Mouse (Mus musculus): ENCODE data around the gene Tsc22d2. TPM values are rescaled to one million over a fixed set of nuclear protein-coding genes. Genes with fewer than 3 reads are reported as not detected.

Gene Tsc22d2
- polyA plus RNA-seq, 1 experiment from 2014 or later = 17.6 TPM

- 28% methylated on average over 5 of the region's 5 CpGs for WGBS
- no peaks in the 10 kb centered on the region for H3K36me3 ChIP-seq (ENCODE audit: insufficient read depth)
- no peak overlapping the region for H3K9ac ChIP-seq
- no peaks in the 10 kb centered on the region for H3K27me3 ChIP-seq (ENCODE audit: insufficient read depth, low read length)
- 0 out of 2 replicates have a peak, but pooled peaks cover 2% of the 10 kb centered on the region for H3K4me1 ChIP-seq (ENCODE audit: insufficient read depth)
- H3K9me3 ChIP-seq (ENCODE audit: low read depth, low read length) = no peaks in the 10 kb centered on the region
- H3K27ac ChIP-seq (ENCODE audit: low read depth) = no peak overlapping the region
- no peak overlapping the region for H3K4me2 ChIP-seq
- no peak for ATAC-seq (ENCODE audit: insufficient read depth)
- no peak for TF ChIP-seq CTCF (IDR thresholded peaks at IDR 0.05; ENCODE audit: low read depth)
- peak; percentile 51 for DNase-seq
- no peak overlapping the region for H3K4me3 ChIP-seq (ENCODE audit: low read depth, low read length)
Observed at GRCm38 (mm10) chr3:58377589-58378134, 36.9 kb upstream of the Tsc22d2 start.

GRCm38 (mm10) chr3:58382676-58383075 is 31.8 kb upstream of the Tsc22d2 start:
- ATAC-seq (ENCODE audit: insufficient read depth) (no peak), DNase-seq (no peak)
- Histone ChIP-seq H3K4me2 (no peak overlapping the region), H3K4me1 (ENCODE audit: insufficient read depth) (no peaks in the 10 kb centered on the region), H3K27ac (ENCODE audit: low read depth) (no peak overlapping the region), H3K27me3 (ENCODE audit: insufficient read depth, low read length) (no peaks in the 10 kb centered on the region), H3K4me3 (ENCODE audit: low read depth, low read length) (no peak overlapping the region), H3K9me3 (ENCODE audit: low read depth, low read length) (no peaks in the 10 kb centered on the region), H3K9ac (no peak overlapping the region), H3K36me3 (ENCODE audit: insufficient read depth) (no peaks in the 10 kb centered on the region)
- 91% methylated on average over 1 of the region's 1 CpGs for WGBS
- no peak for TF ChIP-seq CTCF (IDR thresholded peaks at IDR 0.05; ENCODE audit: low read depth)

GRCm38 (mm10) chr3:58385060-58385459 is 29.5 kb upstream of the Tsc22d2 start:
- no peaks in the 10 kb centered on the region for H3K4me1 ChIP-seq (ENCODE audit: insufficient read depth)
- no peak overlapping the region for H3K27ac ChIP-seq (ENCODE audit: low read depth)
- no peak for DNase-seq
- H3K4me3 ChIP-seq (ENCODE audit: low read depth, low read length) = no peak overlapping the region
- ATAC-seq (ENCODE audit: insufficient read depth) = no peak
- no peaks in the 10 kb centered on the region for H3K9me3 ChIP-seq (ENCODE audit: low read depth, low read length)
- H3K27me3 ChIP-seq (ENCODE audit: insufficient read depth, low read length) = no peaks in the 10 kb centered on the region
- WGBS = 18% methylated on average over 1 of the region's 1 CpGs
- no peak overlapping the region for H3K4me2 ChIP-seq
- no peak overlapping the region for H3K9ac ChIP-seq
- TF ChIP-seq CTCF (IDR thresholded peaks at IDR 0.05; ENCODE audit: low read depth) = no peak
- no peaks in the 10 kb centered on the region for H3K36me3 ChIP-seq (ENCODE audit: insufficient read depth)

- no peak overlapping the region for H3K9ac ChIP-seq
- no peaks in the 10 kb centered on the region for H3K9me3 ChIP-seq (ENCODE audit: low read depth, low read length)
- no peaks in the 10 kb centered on the region for H3K27me3 ChIP-seq (ENCODE audit: insufficient read depth, low read length)
- no peaks in the 10 kb centered on the region for H3K36me3 ChIP-seq (ENCODE audit: insufficient read depth)
- H3K4me3 ChIP-seq (ENCODE audit: low read depth, low read length) = no peak overlapping the region
- no peaks in the 10 kb centered on the region for H3K4me1 ChIP-seq (ENCODE audit: insufficient read depth)
- TF ChIP-seq CTCF (IDR thresholded peaks at IDR 0.05; ENCODE audit: low read depth) = no peak
- H3K27ac ChIP-seq (ENCODE audit: low read depth) = no peak overlapping the region
- H3K4me2 ChIP-seq = no peak overlapping the region
- no peak for ATAC-seq (ENCODE audit: insufficient read depth)
- 76% methylated on average over 4 of the region's 4 CpGs for WGBS
- DNase-seq = no peak
Observed at GRCm38 (mm10) chr3:58388731-58389130, 25.8 kb upstream of the Tsc22d2 start.

GRCm38 (mm10) chr3:58398541-58398940 is 16.0 kb upstream of the Tsc22d2 start:
- H3K9me3 ChIP-seq (ENCODE audit: low read depth, low read length) = no peaks in the 10 kb centered on the region
- WGBS = 74% methylated on average over 5 of the region's 5 CpGs
- TF ChIP-seq CTCF (IDR thresholded peaks at IDR 0.05; ENCODE audit: low read depth) = no peak
- no peaks in the 10 kb centered on the region for H3K36me3 ChIP-seq (ENCODE audit: insufficient read depth)
- no peaks in the 10 kb centered on the region for H3K27me3 ChIP-seq (ENCODE audit: insufficient read depth, low read length)
- H3K4me1 ChIP-seq (ENCODE audit: insufficient read depth) = no peaks in the 10 kb centered on the region
- ATAC-seq (ENCODE audit: insufficient read depth) (no peak), DNase-seq (no peak)
- no peak overlapping the region for H3K27ac ChIP-seq (ENCODE audit: low read depth)
- H3K4me3 ChIP-seq (ENCODE audit: low read depth, low read length) = no peak overlapping the region
- H3K4me2 ChIP-seq = no peak overlapping the region
- H3K9ac ChIP-seq = no peak overlapping the region

GRCm38 (mm10) chr3:58399931-58400330 is 14.6 kb upstream of the Tsc22d2 start:
- Histone ChIP-seq H3K9ac (no peak overlapping the region), H3K27ac (ENCODE audit: low read depth) (no peak overlapping the region), H3K4me3 (ENCODE audit: low read depth, low read length) (no peak overlapping the region), H3K36me3 (ENCODE audit: insufficient read depth) (no peaks in the 10 kb centered on the region), H3K4me1 (ENCODE audit: insufficient read depth) (no peaks in the 10 kb centered on the region), H3K27me3 (ENCODE audit: insufficient read depth, low read length) (no peaks in the 10 kb centered on the region), H3K9me3 (ENCODE audit: low read depth, low read length) (no peaks in the 10 kb centered on the region), H3K4me2 (no peak overlapping the region)
- DNase-seq (no peak), ATAC-seq (ENCODE audit: insufficient read depth) (no peak)
- no peak for TF ChIP-seq CTCF (IDR thresholded peaks at IDR 0.05; ENCODE audit: low read depth)
- 49% methylated on average over 3 of the region's 3 CpGs for WGBS

- H3K4me2 ChIP-seq = no peak overlapping the region
- no peaks in the 10 kb centered on the region for H3K9me3 ChIP-seq (ENCODE audit: low read depth, low read length)
- ATAC-seq (ENCODE audit: insufficient read depth) (no peak), DNase-seq (no peak)
- no peaks in the 10 kb centered on the region for H3K4me1 ChIP-seq (ENCODE audit: insufficient read depth)
- H3K4me3 ChIP-seq (ENCODE audit: low read depth, low read length) = no peak overlapping the region
- TF ChIP-seq CTCF (IDR thresholded peaks at IDR 0.05; ENCODE audit: low read depth) = no peak
- H3K27ac ChIP-seq (ENCODE audit: low read depth) = no peak overlapping the region
- H3K36me3 ChIP-seq (ENCODE audit: insufficient read depth) = peaks cover under 1% of the 10 kb centered on the region; the same call in 1 of the 2 replicates
- no peaks in the 10 kb centered on the region for H3K27me3 ChIP-seq (ENCODE audit: insufficient read depth, low read length)
- no peak overlapping the region for H3K9ac ChIP-seq
Observed at GRCm38 (mm10) chr3:58411669-58412068, 2.8 kb upstream of the Tsc22d2 start.

GRCm38 (mm10) chr3:58413671-58414070 is 844 bp upstream of the Tsc22d2 start:
- Histone ChIP-seq H3K9ac (peak overlapping the region; percentile 97), H3K4me2 (peak overlapping the region; percentile 96), H3K27ac (ENCODE audit: low read depth) (peak overlapping the region; percentile 100; the same call in 1 of the 2 replicates), H3K4me3 (ENCODE audit: low read depth, low read length) (peak overlapping the region; percentile 96), H3K27me3 (ENCODE audit: insufficient read depth, low read length) (no peaks in the 10 kb centered on the region), H3K36me3 (ENCODE audit: insufficient read depth) (peaks cover 9% of the 10 kb centered on the region), H3K9me3 (ENCODE audit: low read depth, low read length) (no peaks in the 10 kb centered on the region), H3K4me1 (ENCODE audit: insufficient read depth) (no peaks in the 10 kb centered on the region)
- DNase-seq (no peak), ATAC-seq (ENCODE audit: insufficient read depth) (no peak)
- 33% methylated on average over 5 of the region's 5 CpGs for WGBS
- TF ChIP-seq CTCF (IDR thresholded peaks at IDR 0.05; ENCODE audit: low read depth) = no peak

Data from lung, embryonic 14.5 days (tissue).